Mouse (Mus musculus): Measurements from ENCODE around the gene Msrb2.

Msrb2 gene

GRCm38 (mm10) chr2:19383006-19383405, 11.8 kb downstream of the Msrb2 start:
- in situ Hi-C loops (cut with MboI; ENCODE audit: low pct_unique_long_range_greater_than_20kb in 1 of 2, low sequenced_read_pairs in 2 of 2, unreplicated experiment in 1 of 2), result no loop called here

GRCm38 (mm10) chr2:19385772-19386171, 14.5 kb downstream of the Msrb2 start:
- in situ Hi-C loops (cut with MboI; ENCODE audit: low pct_unique_long_range_greater_than_20kb in 1 of 2, low sequenced_read_pairs in 2 of 2, unreplicated experiment in 1 of 2), result no loop called here

- in situ Hi-C loops (cut with MboI; ENCODE audit: low pct_unique_long_range_greater_than_20kb in 1 of 2, low sequenced_read_pairs in 2 of 2, unreplicated experiment in 1 of 2), result no loop called here
Measured at GRCm38 (mm10) chr2:19388329-19389103, 17.3 kb downstream of the Msrb2 start.

GRCm38 (mm10) chr2:19390411-19391143, 19.3 kb downstream of the Msrb2 start:
- in situ Hi-C loops (cut with MboI; ENCODE audit: low pct_unique_long_range_greater_than_20kb in 1 of 2, low sequenced_read_pairs in 2 of 2, unreplicated experiment in 1 of 2), result no loop called here

- in situ Hi-C loops (cut with MboI; ENCODE audit: low pct_unique_long_range_greater_than_20kb in 1 of 2, low sequenced_read_pairs in 2 of 2, unreplicated experiment in 1 of 2), result no loop called here
Measured at GRCm38 (mm10) chr2:19391649-19392048, 20.4 kb downstream of the Msrb2 start.

GRCm38 (mm10) chr2:19392793-19393192, 21.6 kb downstream of the Msrb2 start:
- in situ Hi-C loops (cut with MboI; ENCODE audit: low pct_unique_long_range_greater_than_20kb in 1 of 2, low sequenced_read_pairs in 2 of 2, unreplicated experiment in 1 of 2), result no loop called here

GRCm38 (mm10) chr2:19405409-19405808, 34.2 kb downstream of the Msrb2 start:
- in situ Hi-C loops (cut with MboI; ENCODE audit: low pct_unique_long_range_greater_than_20kb in 1 of 2, low sequenced_read_pairs in 2 of 2, unreplicated experiment in 1 of 2), result loop anchor here in 1 of 2 experiments (25.0 kb wide), 1 partner anchor 482 kb away; no protein-coding TSS in a partner anchor

- in situ Hi-C loops (cut with MboI; ENCODE audit: low pct_unique_long_range_greater_than_20kb in 1 of 2, low sequenced_read_pairs in 2 of 2, unreplicated experiment in 1 of 2), result loop anchor here in 1 of 2 experiments (25.0 kb wide), 1 partner anchor 481 kb away; no protein-coding TSS in a partner anchor
Measured at GRCm38 (mm10) chr2:19406531-19406930, 35.3 kb downstream of the Msrb2 start.

GRCm38 (mm10) chr2:19414222-19414965, 43.2 kb downstream of the Msrb2 start:
- in situ Hi-C loops (cut with MboI; ENCODE audit: low pct_unique_long_range_greater_than_20kb in 1 of 2, low sequenced_read_pairs in 2 of 2, unreplicated experiment in 1 of 2), result loop anchor here (10.0 to 25.0 kb wide), 3 partner anchors 120 to 490 kb away; partner anchors contain the start of gene Etl4 (in 1 of the 2)

GRCm38 (mm10) chr2:19415063-19415521, 43.9 kb downstream of the Msrb2 start:
- in situ Hi-C loops (cut with MboI; ENCODE audit: low pct_unique_long_range_greater_than_20kb in 1 of 2, low sequenced_read_pairs in 2 of 2, unreplicated experiment in 1 of 2), result loop anchor here (10.0 to 25.0 kb wide), 3 partner anchors 120 to 490 kb away; partner anchors contain the start of gene Etl4 (in 1 of the 2)

- in situ Hi-C loops (cut with MboI; ENCODE audit: low pct_unique_long_range_greater_than_20kb in 1 of 2, low sequenced_read_pairs in 2 of 2, unreplicated experiment in 1 of 2), result loop anchor here (10.0 to 25.0 kb wide), 3 partner anchors 119 to 489 kb away; partner anchors contain the start of gene Etl4 (in 1 of the 2)
Measured at GRCm38 (mm10) chr2:19416066-19416465, 44.8 kb downstream of the Msrb2 start.

GRCm38 (mm10) chr2:19419686-19420345, 48.6 kb downstream of the Msrb2 start:
- in situ Hi-C loops (cut with MboI; ENCODE audit: low pct_unique_long_range_greater_than_20kb in 1 of 2, low sequenced_read_pairs in 2 of 2, unreplicated experiment in 1 of 2), result loop anchor here (10.0 to 25.0 kb wide), 4 partner anchors 95 to 485 kb away; partner anchors contain the start of gene Etl4 (in 1 of the 2)

- in situ Hi-C loops (cut with MboI; ENCODE audit: low pct_unique_long_range_greater_than_20kb in 1 of 2, low sequenced_read_pairs in 2 of 2, unreplicated experiment in 1 of 2), result loop anchor here (10.0 to 25.0 kb wide), 2 partner anchors 93 to 465 kb away; no protein-coding TSS in a partner anchor
Measured at GRCm38 (mm10) chr2:19422226-19422625, 51.0 kb downstream of the Msrb2 start.

- in situ Hi-C loops (cut with MboI; ENCODE audit: low pct_unique_long_range_greater_than_20kb in 1 of 2, low sequenced_read_pairs in 2 of 2, unreplicated experiment in 1 of 2), result loop anchor here (10.0 to 25.0 kb wide), 2 partner anchors 92 to 464 kb away; no protein-coding TSS in a partner anchor
Measured at GRCm38 (mm10) chr2:19423086-19423485, 51.8 kb downstream of the Msrb2 start.

- in situ Hi-C loops (cut with MboI; ENCODE audit: low pct_unique_long_range_greater_than_20kb in 1 of 2, low sequenced_read_pairs in 2 of 2, unreplicated experiment in 1 of 2), result loop anchor here in 1 of 2 experiments (10.0 to 25.0 kb wide), 2 partner anchors 86 to 742 kb away; partner anchors contain the start of genes Bmi1 and Spag6
Measured at GRCm38 (mm10) chr2:19429031-19429430, 57.8 kb downstream of the Msrb2 start.

- in situ Hi-C loops (cut with MboI; ENCODE audit: low pct_unique_long_range_greater_than_20kb in 1 of 2, low sequenced_read_pairs in 2 of 2, unreplicated experiment in 1 of 2), result loop anchor here in 1 of 2 experiments (10.0 to 25.0 kb wide), 2 partner anchors 85 to 743 kb away; partner anchors contain the start of genes Bmi1 and Spag6
Measured at GRCm38 (mm10) chr2:19429691-19430690, 58.8 kb downstream of the Msrb2 start.
